Mouse (Mus musculus): ENCODE data around the gene Xdh.

DNA sequence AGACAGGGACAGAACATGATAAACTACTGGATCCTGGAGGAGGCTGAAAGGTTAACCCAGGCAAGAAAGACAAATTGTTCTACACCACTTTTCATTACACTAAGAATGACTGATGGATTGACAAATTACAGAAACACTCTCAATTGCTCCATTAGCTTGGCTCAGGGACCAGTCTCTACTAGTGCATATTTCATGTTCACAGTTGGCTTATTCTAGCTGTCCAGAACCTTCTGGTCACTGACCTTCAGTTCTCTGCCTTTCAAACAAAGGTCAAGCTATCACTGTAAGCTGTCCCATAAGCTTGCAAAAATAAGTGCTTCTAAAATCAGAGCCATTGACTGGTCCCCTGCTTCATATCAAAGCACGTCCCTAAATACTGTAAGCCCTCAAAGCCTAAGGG is 107.0 kb downstream of the Xdh start:
- TF ChIP-seq CTCF (conservative IDR thresholded peaks at IDR 0.05; ENCODE audit: low read length) (no peak), POU5F1 (IDR thresholded peaks at IDR 0.05; ENCODE audit: borderline replicate concordance, low read length) (no peak)
